Mouse (Mus musculus): ENCODE measurements at regions not wholly inside any gene's neighbourhood (a gene's known extent, or its start where the extent isn't known, plus 50 kb on each side); places are given as distances from the start of the nearest gene placed in this dataset.

DNA sequence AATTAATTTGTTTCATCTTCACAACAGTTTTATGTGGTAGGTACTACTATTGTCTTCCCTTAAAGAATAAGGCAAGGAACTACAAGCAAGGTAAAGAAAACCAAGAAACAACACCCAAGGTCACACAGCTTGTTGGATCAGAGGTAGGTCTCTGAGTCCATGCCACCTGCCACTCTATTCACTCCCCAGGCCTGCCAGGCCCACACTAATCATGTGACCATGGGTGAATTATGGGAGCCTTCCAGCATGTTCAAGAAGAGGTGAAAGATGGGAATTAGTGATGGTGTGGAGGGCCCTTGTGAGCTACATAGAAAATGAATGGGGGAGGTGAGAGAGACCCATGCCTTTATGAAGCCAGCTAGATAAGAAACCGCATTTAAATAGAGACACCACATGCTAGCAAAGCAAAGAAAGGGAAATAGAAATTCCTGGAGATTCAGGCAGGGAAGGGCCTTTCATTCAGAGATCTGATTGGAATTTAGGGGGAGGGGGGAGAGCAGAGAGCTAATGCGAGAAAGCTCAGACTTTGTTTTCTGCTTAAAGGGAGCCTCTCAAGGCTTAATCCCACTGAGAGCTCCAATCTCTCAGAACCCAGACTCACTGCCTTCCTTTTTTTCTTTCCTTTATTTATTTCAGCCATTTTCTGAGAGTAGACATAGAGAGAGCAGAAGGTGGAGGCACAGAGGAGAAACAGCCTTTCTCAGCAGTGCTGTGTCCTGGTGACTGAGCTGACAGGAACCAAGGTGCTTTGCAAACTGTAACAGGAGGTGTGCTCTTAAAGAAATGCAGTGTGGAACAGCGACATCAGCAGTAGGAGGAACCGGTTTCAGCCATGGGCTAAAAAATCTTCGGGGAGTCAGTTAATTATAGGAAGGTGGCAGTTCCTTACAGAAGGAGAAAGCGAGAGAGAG lies 160.0 kb downstream of the Spata19 start:
- no peak for DNase-seq (ENCODE audit: low spot score in 2 of 2)

- DNase-seq (ENCODE audit: low spot score in 2 of 2): no peak
Measured at GRCm38 (mm10) chr9:27557886-27558285, 161.3 kb downstream of the Spata19 start.

GRCm38 (mm10) chr9:27558286-27558685 lies 161.7 kb downstream of the Spata19 start:
- DNase-seq (ENCODE audit: low spot score in 2 of 2): no peak

GRCm38 (mm10) chr9:27568372-27569053 lies 171.9 kb downstream of the Spata19 start:
- DNase-seq (ENCODE audit: low spot score in 2 of 2): no peak

GRCm38 (mm10) chr9:27569054-27569387 lies 172.4 kb downstream of the Spata19 start:
- no peak for DNase-seq (ENCODE audit: low spot score in 2 of 2)

DNA sequence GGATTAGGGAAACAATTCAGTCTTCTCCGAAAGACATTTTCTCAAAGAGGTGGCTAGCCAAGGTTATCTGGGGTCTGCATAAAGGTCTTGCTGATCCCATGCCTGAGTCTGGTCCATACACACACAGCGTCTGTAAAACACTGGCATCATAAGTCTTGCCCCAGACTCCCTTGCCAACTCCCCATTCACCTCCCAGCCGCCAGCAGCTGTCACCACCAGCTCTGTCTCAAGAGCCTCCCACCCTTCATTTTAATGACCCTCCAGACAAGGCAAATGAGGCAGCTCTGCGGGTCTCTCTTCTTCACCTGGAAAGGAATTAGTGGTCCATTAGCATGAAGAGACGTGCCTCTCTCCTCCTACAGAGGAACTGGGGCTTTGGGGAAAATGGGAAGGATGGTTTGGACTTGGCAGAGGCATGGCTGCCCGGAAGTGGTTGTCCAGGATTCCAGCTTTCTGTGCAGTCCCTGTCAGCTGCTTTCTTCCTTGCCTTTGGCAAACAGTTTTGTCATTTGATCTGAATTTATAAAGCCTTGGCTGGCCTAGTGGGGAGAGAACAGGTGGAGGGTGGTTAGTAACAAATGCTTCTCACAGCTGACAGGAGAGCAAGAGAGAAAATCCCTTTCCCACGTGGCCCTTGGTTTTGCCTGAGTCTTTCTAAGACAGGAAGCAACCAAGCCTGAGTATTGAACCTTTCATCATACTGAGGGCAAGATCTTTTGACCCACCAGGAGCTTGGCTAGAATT lies 173.3 kb upstream of the Opcml start:
- DNase-seq (ENCODE audit: low spot score in 2 of 2): no peak

- DNase-seq (ENCODE audit: low spot score in 2 of 2): no peak
Measured at GRCm38 (mm10) chr9:27634901-27635300, 155.7 kb upstream of the Opcml start.

DNA sequence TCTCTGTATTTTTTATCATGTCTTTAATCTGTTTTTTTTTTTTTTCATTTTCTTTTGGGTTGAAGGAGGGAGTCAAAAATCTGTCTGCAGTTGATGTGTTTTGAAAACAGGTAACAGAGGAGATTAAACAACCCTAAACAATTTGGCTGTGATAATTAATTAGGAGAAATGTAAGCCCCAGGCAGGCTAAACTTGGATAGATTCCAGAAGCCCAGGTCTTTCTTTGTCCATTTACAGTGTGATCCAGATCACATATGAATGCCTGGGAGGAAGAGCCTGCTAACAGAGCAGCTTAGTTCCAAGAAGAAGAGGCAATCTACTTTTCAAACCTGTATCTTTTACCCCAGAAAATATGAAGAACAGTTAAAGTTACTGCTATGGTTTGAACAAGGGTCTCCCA lies 150.0 kb upstream of the Opcml start:
- DNase-seq (ENCODE audit: low spot score in 2 of 2): no peak

DNA sequence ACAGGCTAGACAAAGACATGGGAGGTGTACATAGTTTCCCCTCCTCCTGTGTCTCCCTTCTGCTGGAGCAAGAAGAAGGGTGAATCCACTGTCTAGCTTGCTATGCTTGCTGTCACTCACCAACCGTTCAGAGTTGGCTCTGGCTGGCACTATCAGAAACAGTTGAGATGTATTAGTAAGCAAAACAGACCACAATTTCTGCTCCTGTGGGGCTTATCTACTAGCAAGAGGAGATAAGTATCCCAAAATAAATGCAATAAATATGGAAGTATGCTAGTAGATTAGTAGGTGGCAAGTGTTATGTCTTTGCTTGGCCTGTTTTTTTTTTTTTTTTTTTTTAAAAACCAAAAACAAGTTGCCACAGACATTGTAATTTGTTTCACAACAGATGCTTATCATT lies 147.3 kb upstream of the Opcml start:
- DNase-seq (ENCODE audit: low spot score in 2 of 2): no peak

DNA sequence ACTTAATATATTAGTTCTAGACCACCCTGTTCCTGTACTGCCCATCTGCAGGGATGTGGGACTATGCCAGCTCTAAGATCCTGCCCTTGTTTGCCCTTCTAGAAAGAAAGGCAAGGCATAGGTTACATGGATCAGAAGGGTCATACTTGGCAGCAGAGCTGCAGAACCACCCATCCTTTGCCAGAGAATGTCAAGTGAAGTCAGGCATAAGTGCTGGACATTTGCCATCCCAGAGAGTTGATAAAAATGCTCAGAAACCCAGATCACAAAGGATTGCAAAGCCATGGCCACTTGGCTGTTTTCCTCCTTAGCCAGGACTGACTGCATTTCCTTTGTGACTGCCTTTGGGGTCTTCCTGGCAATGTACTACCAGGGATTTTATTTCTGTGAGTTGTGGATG lies 146.7 kb upstream of the Opcml start:
- DNase-seq (ENCODE audit: low spot score in 2 of 2): no peak

GRCm38 (mm10) chr9:27645435-27645834 lies 145.1 kb upstream of the Opcml start:
- no peak for DNase-seq (ENCODE audit: low spot score in 2 of 2)

GRCm38 (mm10) chr9:27646100-27646499 lies 144.5 kb upstream of the Opcml start:
- DNase-seq (ENCODE audit: low spot score in 2 of 2): no peak

- DNase-seq (ENCODE audit: low spot score in 2 of 2): no peak
Measured at GRCm38 (mm10) chr9:27646956-27647355, 143.6 kb upstream of the Opcml start.

DNA sequence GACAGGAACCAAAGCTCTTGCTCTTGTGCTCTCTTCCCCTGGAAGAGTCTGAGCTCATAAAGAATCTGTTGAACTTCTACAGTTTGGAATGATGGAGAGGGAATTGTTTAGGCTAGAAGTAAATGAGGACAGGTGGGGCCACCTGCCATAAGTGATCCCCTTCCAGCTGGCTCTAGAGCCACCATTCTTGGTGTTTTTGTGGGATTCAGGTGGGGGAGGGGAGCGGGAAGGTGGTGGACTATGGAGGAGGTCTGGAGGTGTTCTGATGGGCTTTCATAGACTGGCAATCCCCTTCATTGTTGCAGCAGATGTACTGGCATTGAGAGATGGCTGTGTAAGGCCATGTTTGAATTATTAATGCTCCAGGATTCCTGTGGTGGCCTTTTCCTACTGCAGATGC lies 132.6 kb upstream of the Opcml start:
- no peak for DNase-seq (ENCODE audit: low spot score in 2 of 2)

- DNase-seq (ENCODE audit: low spot score in 2 of 2): no peak
Measured at GRCm38 (mm10) chr9:27661431-27662300, 128.9 kb upstream of the Opcml start.

GRCm38 (mm10) chr9:27663230-27663629 lies 127.3 kb upstream of the Opcml start:
- no peak for DNase-seq (ENCODE audit: low spot score in 2 of 2)

GRCm38 (mm10) chr9:27665659-27666058 lies 124.9 kb upstream of the Opcml start:
- DNase-seq (ENCODE audit: low spot score in 2 of 2): no peak

GRCm38 (mm10) chr9:27670032-27670740 lies 120.4 kb upstream of the Opcml start:
- DNase-seq (ENCODE audit: low spot score in 2 of 2): no peak

GRCm38 (mm10) chr9:27685325-27685724 lies 105.2 kb upstream of the Opcml start:
- no peak for DNase-seq (ENCODE audit: low spot score in 2 of 2)

DNA sequence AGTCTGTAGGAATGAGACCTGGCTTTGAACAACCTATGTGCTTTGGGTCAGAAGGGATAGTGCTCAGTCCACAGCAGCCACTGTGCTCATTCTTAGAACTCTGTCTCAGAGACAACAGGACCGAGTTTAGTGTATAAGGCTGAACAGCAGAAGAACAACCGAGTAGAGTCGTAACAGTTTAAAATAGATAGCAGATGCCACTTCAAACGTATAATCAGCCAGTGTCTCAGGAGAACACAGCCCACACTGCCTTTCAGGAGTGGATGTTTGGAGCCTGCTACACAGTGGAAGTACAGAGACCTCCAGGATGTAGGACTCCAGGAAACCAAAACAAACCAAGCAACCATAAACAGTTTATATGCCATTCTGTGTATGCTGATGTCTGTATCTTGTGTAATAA lies 99.0 kb upstream of the Opcml start:
- DNase-seq (ENCODE audit: low spot score in 2 of 2): no peak

All from adrenal gland, adult 18-20 months (tissue).